Mouse (Mus musculus): ENCODE data around the gene Ttc7b. TPM values are rescaled to one million over a fixed set of nuclear protein-coding genes. Genes with fewer than 3 reads are reported as not detected.

The Ttc7b gene
- total RNA-seq, 1 experiment: 19.0 TPM

- in situ Hi-C loops (cut with MboI; ENCODE audit: low sequenced_read_pairs in 2 of 2, unreplicated experiment in 2 of 2): no loop called here
- Histone ChIP-seq H3K9me3 (ENCODE audit: control insufficient read depth, insufficient read depth, low read depth, low read length) (no peaks in the 10 kb centered on the region), H3K4me1 (ENCODE audit: control insufficient read depth in 2 of 2, insufficient read depth in 2 of 2, low read length in 2 of 2, poor library complexity in 1 of 2) (peaks cover 0 to 6% of the 10 kb centered on the region in 2 experiments; a peak in 2 of 4 replicates), H3K36me3 (ENCODE audit: control insufficient read depth, insufficient read depth, low read length, poor library complexity, severe bottlenecking) (no peaks in the 10 kb centered on the region), H3K27ac (ENCODE audit: insufficient read depth, low read depth, low read length, poor library complexity, severe bottlenecking) (no peak overlapping the region), H3K4me3 (ENCODE audit: insufficient read depth in 1 of 2, low read depth in 1 of 2, low read length in 2 of 2, poor library complexity in 1 of 2, severe bottlenecking in 1 of 2) (no peak overlapping the region), H3K9ac (ENCODE audit: insufficient read depth, low read depth, low read length, poor library complexity, severe bottlenecking) (no peak overlapping the region)
- TF ChIP-seq ZC3H11A (IDR thresholded peaks at IDR 0.05; ENCODE audit: borderline replicate concordance, low read depth, low read length) (no peak), ZNF384 (IDR thresholded peaks at IDR 0.05; ENCODE audit: low read depth, low read length) (no peak), MAFK (IDR thresholded peaks at IDR 0.05; ENCODE audit: insufficient read depth, low read depth, low read length) (no peak), CHD2 (IDR thresholded peaks at IDR 0.05; ENCODE audit: low read depth, low read length) (no peak), HCFC1 (IDR thresholded peaks at IDR 0.05; ENCODE audit: borderline replicate concordance, insufficient read depth, low read length) (no peak)
- DNase-seq (ENCODE audit: low read depth, low spot score): no peak
These were observed 31.3 kb upstream of the Ttc7b start for GRCm38 (mm10) chr12:100551972-100552371.

- TF ChIP-seq HCFC1 (IDR thresholded peaks at IDR 0.05; ENCODE audit: borderline replicate concordance, insufficient read depth, low read length) (no peak), ZNF384 (IDR thresholded peaks at IDR 0.05; ENCODE audit: low read depth, low read length) (no peak), CHD2 (IDR thresholded peaks at IDR 0.05; ENCODE audit: low read depth, low read length) (no peak), MAFK (IDR thresholded peaks at IDR 0.05; ENCODE audit: insufficient read depth, low read depth, low read length) (no peak), ZC3H11A (IDR thresholded peaks at IDR 0.05; ENCODE audit: borderline replicate concordance, low read depth, low read length) (no peak)
- Histone ChIP-seq H3K27ac (ENCODE audit: insufficient read depth, low read depth, low read length, poor library complexity, severe bottlenecking) (no peak overlapping the region), H3K36me3 (ENCODE audit: control insufficient read depth, insufficient read depth, low read length, poor library complexity, severe bottlenecking) (no peaks in the 10 kb centered on the region), H3K9ac (ENCODE audit: insufficient read depth, low read depth, low read length, poor library complexity, severe bottlenecking) (no peak overlapping the region), H3K4me1 (ENCODE audit: control insufficient read depth in 2 of 2, insufficient read depth in 2 of 2, low read length in 2 of 2, poor library complexity in 1 of 2) (no peaks in the 10 kb centered on the region), H3K9me3 (ENCODE audit: control insufficient read depth, insufficient read depth, low read depth, low read length) (no peaks in the 10 kb centered on the region), H3K4me3 (ENCODE audit: insufficient read depth in 1 of 2, low read depth in 1 of 2, low read length in 2 of 2, poor library complexity in 1 of 2, severe bottlenecking in 1 of 2) (no peak overlapping the region)
- no peak for DNase-seq (ENCODE audit: low read depth, low spot score)
- in situ Hi-C loops (cut with MboI; ENCODE audit: low sequenced_read_pairs in 2 of 2, unreplicated experiment in 2 of 2): no loop called here
These were observed 23.6 kb upstream of the Ttc7b start for GRCm38 (mm10) chr12:100544194-100544567.

- in situ Hi-C loops (cut with MboI; ENCODE audit: low sequenced_read_pairs in 2 of 2, unreplicated experiment in 2 of 2): no loop called here
- TF ChIP-seq MAFK (IDR thresholded peaks at IDR 0.05; ENCODE audit: insufficient read depth, low read depth, low read length): no peak
- no peak for TF ChIP-seq ZC3H11A (IDR thresholded peaks at IDR 0.05; ENCODE audit: borderline replicate concordance, low read depth, low read length)
- TF ChIP-seq CHD2 (IDR thresholded peaks at IDR 0.05; ENCODE audit: low read depth, low read length): no peak
- no peak for TF ChIP-seq HCFC1 (IDR thresholded peaks at IDR 0.05; ENCODE audit: borderline replicate concordance, insufficient read depth, low read length)
- no peak for TF ChIP-seq ZNF384 (IDR thresholded peaks at IDR 0.05; ENCODE audit: low read depth, low read length)
These were observed 23.0 kb upstream of the Ttc7b start for GRCm38 (mm10) chr12:100543437-100544193.

GRCm38 (mm10) chr12:100542494-100542893 lies 21.9 kb upstream of the Ttc7b start:
- no peak overlapping the region for H3K4me3 ChIP-seq (ENCODE audit: insufficient read depth in 1 of 2, low read depth in 1 of 2, low read length in 2 of 2, poor library complexity in 1 of 2, severe bottlenecking in 1 of 2)
- no peaks in the 10 kb centered on the region for H3K9me3 ChIP-seq (ENCODE audit: control insufficient read depth, insufficient read depth, low read depth, low read length)
- in situ Hi-C loops (cut with MboI; ENCODE audit: low sequenced_read_pairs in 2 of 2, unreplicated experiment in 2 of 2): no loop called here
- H3K36me3 ChIP-seq (ENCODE audit: control insufficient read depth, insufficient read depth, low read length, poor library complexity, severe bottlenecking): no peaks in the 10 kb centered on the region
- no peak overlapping the region for H3K27ac ChIP-seq (ENCODE audit: insufficient read depth, low read depth, low read length, poor library complexity, severe bottlenecking)
- DNase-seq (ENCODE audit: low read depth, low spot score): no peak
- no peaks in the 10 kb centered on the region for H3K4me1 ChIP-seq (ENCODE audit: control insufficient read depth in 2 of 2, insufficient read depth in 2 of 2, low read length in 2 of 2, poor library complexity in 1 of 2)
- no peak overlapping the region for H3K9ac ChIP-seq (ENCODE audit: insufficient read depth, low read depth, low read length, poor library complexity, severe bottlenecking)
- TF ChIP-seq CHD2 (IDR thresholded peaks at IDR 0.05; ENCODE audit: low read depth, low read length) (no peak), ZC3H11A (IDR thresholded peaks at IDR 0.05; ENCODE audit: borderline replicate concordance, low read depth, low read length) (no peak), HCFC1 (IDR thresholded peaks at IDR 0.05; ENCODE audit: borderline replicate concordance, insufficient read depth, low read length) (no peak), MAFK (IDR thresholded peaks at IDR 0.05; ENCODE audit: insufficient read depth, low read depth, low read length) (no peak)

More at GRCm38 (mm10) chr12:100543437-100544193, 23.0 kb upstream of the Ttc7b start:
- Histone ChIP-seq H3K4me3 (ENCODE audit: insufficient read depth in 1 of 2, low read depth in 1 of 2, low read length in 2 of 2, poor library complexity in 1 of 2, severe bottlenecking in 1 of 2) (no peak overlapping the region), H3K36me3 (ENCODE audit: control insufficient read depth, insufficient read depth, low read length, poor library complexity, severe bottlenecking) (no peaks in the 10 kb centered on the region), H3K9ac (ENCODE audit: insufficient read depth, low read depth, low read length, poor library complexity, severe bottlenecking) (no peak overlapping the region), H3K27ac (ENCODE audit: insufficient read depth, low read depth, low read length, poor library complexity, severe bottlenecking) (no peak overlapping the region), H3K9me3 (ENCODE audit: control insufficient read depth, insufficient read depth, low read depth, low read length) (no peaks in the 10 kb centered on the region), H3K4me1 (ENCODE audit: control insufficient read depth in 2 of 2, insufficient read depth in 2 of 2, low read length in 2 of 2, poor library complexity in 1 of 2) (no peaks in the 10 kb centered on the region)
- DNase-seq (ENCODE audit: low read depth, low spot score): no peak
